Mouse (Mus musculus): ENCODE measurements around the gene Syne1.

GRCm38 (mm10) chr10:5165439-5165838, 385.8 kb downstream of the Syne1 start:
- no peak for TF ChIP-seq CTCF (IDR thresholded peaks at IDR 0.05; ENCODE audit: low read depth, low read length)
- TF ChIP-seq POLR2A (IDR thresholded peaks at IDR 0.05; ENCODE audit: borderline replicate concordance, low read depth, low read length) = no peak

Measured in bone marrow macrophage, adult 2 months (primary cell).